Comparison of ENCODE assay signal across 19 mouse cellular contexts in the genomic region with DNA sequence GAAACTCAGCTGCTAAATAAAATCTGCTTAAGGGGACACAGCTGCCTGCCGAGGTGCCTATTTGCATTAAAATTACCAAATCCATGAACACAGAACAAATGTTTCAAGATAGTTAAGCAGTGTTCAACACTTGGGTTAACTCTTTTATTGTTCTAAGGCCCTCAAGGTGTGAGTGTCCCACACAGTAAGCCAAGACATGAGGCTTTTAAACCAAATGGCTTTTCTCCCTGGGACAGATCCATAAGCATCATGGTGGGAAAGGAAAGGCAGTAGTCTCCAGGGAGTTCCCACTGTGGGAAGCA.
A peak's percentile ranks its signal among the peaks of the same experiment; 100 is the strongest.
DNase-seq lines count a peak whose midpoint lies in the region; ATAC-seq lines count a peak whose summit lies in the region.
"Had no signal": no experiment of that assay in that cellular context is flagged by ENCODE, and none has a peak within 500 bp of the region (broad histone marks: within the 10 kb centered on the region; RNA-seq: fewer than 3 reads in every experiment).

No protein-coding gene starts in this region.

- WGBS in forebrain, embryonic 10.5 days = 66% methylated on average over 1 of the region's 1 CpGs
- 2% methylated on average over 1 of the region's 1 CpGs for WGBS in forebrain, embryonic 14.5 days
- 24% methylated on average over 1 of the region's 1 CpGs for WGBS in hindbrain, embryonic 14.5 days
- whole genome bisulfite sequencing in hindbrain, embryonic 10.5 days = 53% methylated on average over 1 of the region's 1 CpGs
- 22% methylated on average over 1 of the region's 1 CpGs for WGBS in midbrain, embryonic 11.5 days
- 8% methylated on average over 1 of the region's 1 CpGs for WGBS in midbrain, embryonic 16.5 days
- 16% methylated on average over 1 of the region's 1 CpGs for WGBS in midbrain, embryonic 15.5 days

- DNase-seq in forebrain, embryonic 10.5 days (ENCODE audit: extremely low spot score, low spot score) = no peak
- no peak for DNase-seq in forebrain, embryonic 14.5 days (ENCODE audit: low spot score)
- DNase-seq in hindbrain, embryonic 14.5 days (ENCODE audit: low spot score) = no peak
- DNase-seq in hindbrain, embryonic 10.5 days (ENCODE audit: low spot score) = no peak
- no peak for DNase-seq in midbrain, embryonic 11.5 days (ENCODE audit: low spot score, missing footprints)
- no peak for DNase-seq in right cerebral cortex, adult 2 months (ENCODE audit: low spot score in 2 of 2)
- DNase-seq: adrenal gland, postnatal 10 days; cerebellum, adult 11 months; cerebellum, adult 8-10 months; cerebellum, postnatal 14 days; gastrocnemius, postnatal 14 days; heart, adult 2 months; heart, postnatal 14 days had no signal

- H3K27ac ChIP-seq in forebrain, embryonic 10.5 days = 0 out of 2 replicates have a peak overlapping the region, but pooled peaks have one; percentile 8
- no peak overlapping the region for H3K27ac ChIP-seq in forebrain, embryonic 14.5 days (ENCODE audit: low read depth, low read length)
- peak overlapping the region; percentile 43 for H3K27ac ChIP-seq in hindbrain, embryonic 14.5 days
- H3K27ac ChIP-seq in hindbrain, embryonic 10.5 days = no peak overlapping the region
- H3K27ac ChIP-seq in midbrain, embryonic 11.5 days (ENCODE audit: low read depth, low read length) = 0 out of 2 replicates have a peak overlapping the region, but pooled peaks have one; percentile 6
- no peak overlapping the region for H3K27ac ChIP-seq in midbrain, embryonic 16.5 days (ENCODE audit: low read length)
- H3K27ac ChIP-seq in midbrain, embryonic 15.5 days = peak overlapping the region; percentile 63
- H3K27ac ChIP-seq: heart, adult 2 months; heart, embryonic 15.5 days had no signal

- H3K4me1 ChIP-seq in forebrain, embryonic 10.5 days = peaks cover 11% of the 10 kb centered on the region
- H3K4me1 ChIP-seq in forebrain, embryonic 14.5 days (ENCODE audit: control insufficient read depth, insufficient read depth, low read length) = no peaks in the 10 kb centered on the region
- peaks cover 9% of the 10 kb centered on the region for H3K4me1 ChIP-seq in hindbrain, embryonic 14.5 days (replicated peaks; ENCODE audit: control insufficient read depth, insufficient read depth, low read length)
- H3K4me1 ChIP-seq in hindbrain, embryonic 10.5 days (replicated peaks) = peaks cover 11% of the 10 kb centered on the region
- peaks cover 11% of the 10 kb centered on the region for H3K4me1 ChIP-seq in midbrain, embryonic 11.5 days (ENCODE audit: control insufficient read depth, insufficient read depth, low read length)
- H3K4me1 ChIP-seq in midbrain, embryonic 16.5 days (ENCODE audit: control insufficient read depth, insufficient read depth, low read length) = peaks cover 9% of the 10 kb centered on the region; the same call in 1 of the 2 replicates
- peaks cover 15% of the 10 kb centered on the region for H3K4me1 ChIP-seq in midbrain, embryonic 15.5 days
- H3K4me1 ChIP-seq: heart, embryonic 15.5 days had no signal

- no peaks in the 10 kb centered on the region for H3K36me3 ChIP-seq in forebrain, embryonic 10.5 days (replicated peaks)
- H3K36me3 ChIP-seq in forebrain, embryonic 14.5 days (ENCODE audit: control insufficient read depth, insufficient read depth, low read length) = no peaks in the 10 kb centered on the region
- no peaks in the 10 kb centered on the region for H3K36me3 ChIP-seq in hindbrain, embryonic 14.5 days (replicated peaks; ENCODE audit: control insufficient read depth, insufficient read depth)
- H3K36me3 ChIP-seq in hindbrain, embryonic 10.5 days = no peaks in the 10 kb centered on the region
- no peaks in the 10 kb centered on the region for H3K36me3 ChIP-seq in midbrain, embryonic 11.5 days (ENCODE audit: control insufficient read depth, insufficient read depth, low read length)
- no peaks in the 10 kb centered on the region for H3K36me3 ChIP-seq in midbrain, embryonic 16.5 days (ENCODE audit: control insufficient read depth, insufficient read depth, low read length)
- no peaks in the 10 kb centered on the region for H3K36me3 ChIP-seq in midbrain, embryonic 15.5 days (replicated peaks)
- H3K36me3 ChIP-seq: heart, embryonic 15.5 days had no signal

- H3K9me3 ChIP-seq in forebrain, embryonic 10.5 days = no peaks in the 10 kb centered on the region; the same call in 1 of the 2 replicates
- H3K9me3 ChIP-seq in forebrain, embryonic 14.5 days (replicated peaks; ENCODE audit: control insufficient read depth, low read length) = no peaks in the 10 kb centered on the region
- H3K9me3 ChIP-seq in hindbrain, embryonic 14.5 days (ENCODE audit: control insufficient read depth, low read length) = no peaks in the 10 kb centered on the region
- H3K9me3 ChIP-seq in hindbrain, embryonic 10.5 days = no peaks in the 10 kb centered on the region
- peaks cover 4% of the 10 kb centered on the region; the same call in 1 of the 2 replicates for H3K9me3 ChIP-seq in midbrain, embryonic 11.5 days (ENCODE audit: control insufficient read depth, low read length)
- 0 out of 2 replicates have a peak, but pooled peaks cover 3% of the 10 kb centered on the region for H3K9me3 ChIP-seq in midbrain, embryonic 16.5 days (replicated peaks; ENCODE audit: control insufficient read depth, low read length, poor library complexity, severe bottlenecking)
- no peaks in the 10 kb centered on the region for H3K9me3 ChIP-seq in midbrain, embryonic 15.5 days
- H3K9me3 ChIP-seq: heart, embryonic 15.5 days had no signal

- H3K27me3 ChIP-seq in forebrain, embryonic 10.5 days (ENCODE audit: poor library complexity, severe bottlenecking) = no peaks in the 10 kb centered on the region
- H3K27me3 ChIP-seq in forebrain, embryonic 14.5 days (replicated peaks; ENCODE audit: control insufficient read depth, insufficient read depth, low read length) = no peaks in the 10 kb centered on the region
- no peaks in the 10 kb centered on the region for H3K27me3 ChIP-seq in hindbrain, embryonic 14.5 days (ENCODE audit: control insufficient read depth, insufficient read depth, low read length)
- no peaks in the 10 kb centered on the region for H3K27me3 ChIP-seq in hindbrain, embryonic 10.5 days (ENCODE audit: insufficient read depth, poor library complexity, severe bottlenecking)
- no peaks in the 10 kb centered on the region for H3K27me3 ChIP-seq in midbrain, embryonic 11.5 days (ENCODE audit: control insufficient read depth, insufficient read depth, low read length)
- no peaks in the 10 kb centered on the region for H3K27me3 ChIP-seq in midbrain, embryonic 16.5 days (ENCODE audit: control insufficient read depth, insufficient read depth, low read depth, low read length)
- no peaks in the 10 kb centered on the region for H3K27me3 ChIP-seq in midbrain, embryonic 15.5 days (replicated peaks)
- H3K27me3 ChIP-seq: heart, embryonic 15.5 days had no signal

- no peak overlapping the region for H3K4me3 ChIP-seq in forebrain, embryonic 10.5 days
- no peak overlapping the region for H3K4me3 ChIP-seq in forebrain, embryonic 14.5 days (ENCODE audit: low read depth, low read length)
- no peak overlapping the region for H3K4me3 ChIP-seq in hindbrain, embryonic 14.5 days (replicated peaks; ENCODE audit: low read length)
- no peak overlapping the region for H3K4me3 ChIP-seq in hindbrain, embryonic 10.5 days
- no peak overlapping the region for H3K4me3 ChIP-seq in midbrain, embryonic 11.5 days (ENCODE audit: low read depth, low read length)
- H3K4me3 ChIP-seq in midbrain, embryonic 16.5 days (ENCODE audit: low read depth, low read length) = no peak overlapping the region
- no peak overlapping the region for H3K4me3 ChIP-seq in midbrain, embryonic 15.5 days
- H3K4me3 ChIP-seq: heart, adult 2 months; heart, embryonic 15.5 days had no signal

- H3K9ac ChIP-seq in forebrain, embryonic 14.5 days (ENCODE audit: low read length) = no peak overlapping the region
- no peak overlapping the region for H3K9ac ChIP-seq in hindbrain, embryonic 14.5 days
- no peak overlapping the region for H3K9ac ChIP-seq in midbrain, embryonic 11.5 days (ENCODE audit: low read length)
- no peak overlapping the region for H3K9ac ChIP-seq in midbrain, embryonic 16.5 days (ENCODE audit: low read depth, low read length)
- no peak overlapping the region for H3K9ac ChIP-seq in midbrain, embryonic 15.5 days
- H3K9ac ChIP-seq: forebrain, postnatal 0 days; heart, embryonic 15.5 days had no signal

- no peak overlapping the region for H3K4me2 ChIP-seq in forebrain, embryonic 14.5 days (ENCODE audit: low read length)
- no peak overlapping the region for H3K4me2 ChIP-seq in hindbrain, embryonic 14.5 days (replicated peaks)
- peak overlapping the region; percentile 11; the same call in 1 of the 2 replicates for H3K4me2 ChIP-seq in midbrain, embryonic 11.5 days
- H3K4me2 ChIP-seq in midbrain, embryonic 16.5 days (ENCODE audit: low read length) = no peak overlapping the region
- no peak overlapping the region for H3K4me2 ChIP-seq in midbrain, embryonic 15.5 days
- H3K4me2 ChIP-seq: heart, embryonic 11.5 days; heart, embryonic 15.5 days had no signal

- ATAC-seq in forebrain, embryonic 14.5 days = no peak
- no peak for ATAC-seq in hindbrain, embryonic 14.5 days (ENCODE audit: low FRiP score)
- no peak; the same call in 1 of the 2 replicates for ATAC-seq in midbrain, embryonic 11.5 days (ENCODE audit: low FRiP score)
- no peak; the same call in 1 of the 2 replicates for ATAC-seq in midbrain, embryonic 16.5 days
- peak; percentile 74; the same call in 1 of the 2 replicates for ATAC-seq in midbrain, embryonic 15.5 days (replicated peaks)
- ATAC-seq: intestine, embryonic 16.5 days had no signal

Comparison
In these comparisons a context has a peak if more than half of its experiments do, and no peak if none do; other contexts are left out.
1. H3K27ac ChIP-seq: peak in forebrain, embryonic 10.5 days (single experiment), hindbrain, embryonic 14.5 days (single experiment), midbrain, embryonic 11.5 days (single experiment) and midbrain, embryonic 15.5 days (single experiment); none in forebrain, embryonic 14.5 days (single experiment), hindbrain, embryonic 10.5 days (single experiment) and midbrain, embryonic 16.5 days (single experiment).